8 mouse cellular contexts compared by ENCODE assay signal in genomic region chr5:122500563-122500962, GRCm38 (mm10). TPM values are rescaled to one million over a fixed set of nuclear protein-coding genes. Genes with fewer than 3 reads are reported as not detected.
DNase-seq lines count a peak whose midpoint lies in the region; ATAC-seq and TF ChIP-seq lines count a peak whose summit lies in the region.

No protein-coding gene starts in this region.

- peak overlapping the region; percentile 99 for H3K9ac ChIP-seq in forebrain, embryonic 13.5 days
- peak overlapping the region; percentile 99 for H3K9ac ChIP-seq in liver, embryonic 13.5 days

- H3K27ac ChIP-seq in heart, embryonic 10.5 days, result peak overlapping the region; percentile 99
- no peak overlapping the region for H3K27ac ChIP-seq in forebrain, embryonic 13.5 days
- peak overlapping the region; percentile 97 for H3K27ac ChIP-seq in liver, embryonic 13.5 days

- peak overlapping the region; percentile 94 for H3K4me3 ChIP-seq in heart, embryonic 10.5 days
- H3K4me3 ChIP-seq in C2C12 (ENCODE audit: insufficient read depth, poor library complexity, severe bottlenecking), result peak overlapping the region; percentile 79
- H3K4me3 ChIP-seq in forebrain, embryonic 13.5 days, result peak overlapping the region; percentile 86
- H3K4me3 ChIP-seq in liver, embryonic 13.5 days (replicated peaks), result peak overlapping the region; percentile 97

- peak overlapping the region; percentile 72 for H3K4me2 ChIP-seq in forebrain, embryonic 13.5 days
- peak overlapping the region; percentile 97 for H3K4me2 ChIP-seq in liver, embryonic 13.5 days

- H3K4me1 ChIP-seq in heart, embryonic 10.5 days, result peaks cover 46% of the 10 kb centered on the region
- peaks cover 53% of the 10 kb centered on the region for H3K4me1 ChIP-seq in forebrain, embryonic 13.5 days
- peaks cover 40% of the 10 kb centered on the region for H3K4me1 ChIP-seq in liver, embryonic 13.5 days (replicated peaks)

- peaks cover 46% of the 10 kb centered on the region for H3K36me3 ChIP-seq in heart, embryonic 10.5 days
- peaks cover 48% of the 10 kb centered on the region for H3K36me3 ChIP-seq in C2C12 (ENCODE audit: control insufficient read depth, insufficient read depth)
- peaks cover 24% of the 10 kb centered on the region for H3K36me3 ChIP-seq in forebrain, embryonic 13.5 days (ENCODE audit: poor library complexity, severe bottlenecking)
- H3K36me3 ChIP-seq in liver, embryonic 13.5 days, result peaks cover 31% of the 10 kb centered on the region

- WGBS in heart, embryonic 10.5 days, result 23% methylated on average over 5 of the region's 5 CpGs
- 40% methylated on average over 5 of the region's 5 CpGs for WGBS in forebrain, embryonic 13.5 days
- 19% methylated on average over 5 of the region's 5 CpGs for whole genome bisulfite sequencing in liver, embryonic 13.5 days (ENCODE audit: insufficient replicate concordance)

- H3K27me3 ChIP-seq in heart, embryonic 10.5 days (ENCODE audit: insufficient read depth, poor library complexity, severe bottlenecking), result no peaks in the 10 kb centered on the region
- H3K27me3 ChIP-seq in C2C12 (ENCODE audit: control insufficient read depth, insufficient read depth, insufficient read length), result no peaks in the 10 kb centered on the region
- no peaks in the 10 kb centered on the region for H3K27me3 ChIP-seq in forebrain, embryonic 13.5 days
- peaks cover 13% of the 10 kb centered on the region for H3K27me3 ChIP-seq in liver, embryonic 13.5 days

- ATAC-seq in forebrain, embryonic 13.5 days, result no peak
- ATAC-seq in liver, embryonic 13.5 days (ENCODE audit: low read depth), result no peak

- DNase-seq in heart, embryonic 10.5 days (ENCODE audit: low spot score), result no peak
- no peak for DNase-seq in heart, adult 8-10 months (ENCODE audit: low spot score)
- no peak for DNase-seq in liver, embryonic 13.5 days
- no peak for DNase-seq in gastrocnemius, postnatal 4 days (ENCODE audit: low spot score in 2 of 2)
- no peak for DNase-seq in ovary, postnatal 14 days (ENCODE audit: low spot score)
- no peak for DNase-seq in cerebellum, adult 11 months

- no peak for TF ChIP-seq CTCF in C2C12 (IDR thresholded peaks at IDR 0.05; ENCODE audit: control insufficient read depth, insufficient read depth, insufficient read length)

- peaks cover 63% of the 10 kb centered on the region for H3K79me2 ChIP-seq in C2C12 (ENCODE audit: control insufficient read depth, insufficient read depth)

- peaks cover 56% of the 10 kb centered on the region for H3K79me3 ChIP-seq in C2C12 (ENCODE audit: low read depth)

- H3K9me3 ChIP-seq in heart, embryonic 10.5 days, result no peaks in the 10 kb centered on the region
- H3K9me3 ChIP-seq in forebrain, embryonic 13.5 days (replicated peaks), result no peaks in the 10 kb centered on the region
- no peaks in the 10 kb centered on the region for H3K9me3 ChIP-seq in liver, embryonic 13.5 days (replicated peaks)

- H3ac ChIP-seq in C2C12 (ENCODE audit: control insufficient read depth, insufficient read length, low read depth), result peak overlapping the region; percentile 97

TF ChIP-seq in C2C12, 6 proteins besides CTCF, POLR2A, EP300 and RAD21:
- TF ChIP-seq CEBPB (IDR thresholded peaks at IDR 0.05; ENCODE audit: low read depth) (no peak), MYOG (IDR thresholded peaks at IDR 0.05; ENCODE audit: control insufficient read depth, extremely low read depth, insufficient read length) (no peak), FOSL1 (IDR thresholded peaks at IDR 0.05; ENCODE audit: insufficient read depth, low read length, poor library complexity, severe bottlenecking) (no peak), USF1 (IDR thresholded peaks at IDR 0.05; ENCODE audit: low read depth) (no peak), MYOD1 (IDR thresholded peaks at IDR 0.05; ENCODE audit: control insufficient read depth, insufficient read length, low read depth) (no peak), MAX (IDR thresholded peaks at IDR 0.05) (no peak)

RNA-seq across cellular contexts. Expression of gene Atp2a2, which starts 1.5 kb away (rescaled TPM):
- 205 and 235 TPM in 2 replicates for polyA plus RNA-seq in heart, embryonic 10.5 days (2016; fragmentation: Nextera tagmentation; extraction: Ambion mirVana)
- over 10,000 TPM; 11,934 to 13,904 (median 12,774) TPM for total RNA-seq in heart, adult 8-10 months (2022)
- 101 TPM for polyA plus RNA-seq in C2C12 (2012; fragmentation: generic; extraction: Trizol)
- 32.2 and 34.2 TPM in 2 replicates for polyA plus RNA-seq in forebrain, embryonic 13.5 days (2015; fragmentation: Nextera tagmentation; extraction: Ambion mirVana)
- 14.1 and 17.1 TPM in 2 replicates for polyA plus RNA-seq in liver, embryonic 13.5 days (2015; fragmentation: Nextera tagmentation; extraction: Ambion mirVana)
- 100 to 1,000 TPM; 250 to 265 TPM for total RNA-seq in gastrocnemius, postnatal 4 days (2021)
